Mouse (Mus musculus) hindbrain, embryonic 11.5 days (tissue): ENCODE measurements around the gene Dhrs13. TPM values are rescaled to one million over a fixed set of nuclear protein-coding genes. Genes with fewer than 3 reads are reported as not detected.

Source experiments
- ATAC-seq: fragments of 200-750 bp; cut with Nextera tagmentation; 2 replicates; pipeline ENCODE4 v1.8.0; 2017; ENCODE audit warnings: mild to moderate bottlenecking, moderate TSS enrichment, moderate library complexity; ENCODE audit not compliant: low FRiP score
- DNase-seq: peaks from one replicate; pipeline ENCODE4 v3.0.0-alpha.2; 2015; ENCODE audit warnings: low spot score
- H3K27ac ChIP-seq: fragments of 300-500 bp; sonication (generic); 2 replicates; pipeline ENCODE4 v1.5.1; 2014; ENCODE audit warnings: mild to moderate bottlenecking, low read depth, low read length
- H3K27me3 ChIP-seq: fragments of 300-500 bp; sonication (generic); 2 replicates; pipeline ENCODE4 v1.6.1; 2014; ENCODE audit warnings: mild to moderate bottlenecking, low read length, moderate library complexity, mixed read lengths; ENCODE audit not compliant: control insufficient read depth, insufficient read depth
- H3K36me3 ChIP-seq: fragments of 300-500 bp; sonication (generic); 2 replicates; pipeline ENCODE4 v1.6.1; 2014; ENCODE audit warnings: mild to moderate bottlenecking, low read length, moderate library complexity, mixed read lengths; ENCODE audit not compliant: control insufficient read depth, insufficient read depth
- H3K4me1 ChIP-seq: fragments of 300-500 bp; sonication (generic); replicated peaks from 2 replicates; pipeline ENCODE4 v1.6.1; 2014; ENCODE audit warnings: low read length, mixed read lengths; ENCODE audit not compliant: control insufficient read depth, insufficient read depth
- H3K4me2 ChIP-seq: fragments of 300-500 bp; sonication (generic); replicated peaks from 2 replicates; pipeline ENCODE4 v1.6.1; 2014; ENCODE audit warnings: mild to moderate bottlenecking, low read depth, low read length
- H3K4me3 ChIP-seq: fragments of 300-500 bp; sonication (generic); 2 replicates; pipeline ENCODE4 v1.5.1; 2014; ENCODE audit warnings: low read depth, low read length
- H3K9ac ChIP-seq: fragments of 300-500 bp; sonication (generic); 2 replicates; pipeline ENCODE4 v1.6.1; 2014; ENCODE audit warnings: low read depth, low read length
- H3K9me3 ChIP-seq: fragments of 300-500 bp; sonication (generic); 2 replicates; pipeline ENCODE4 v1.6.1; 2016; ENCODE audit warnings: low read length; ENCODE audit not compliant: control insufficient read depth
- WGBS: fragments of 180-500 bp; shearing (Covaris S2); extraction: QIAGEN DNeasy Blood & Tissue Kit; methylation state at CpG from one replicate; pipeline ENCODE4 v1.1.7; 2014; 5-methylcytosine and 5-hydroxymethylcytosine counted together
- polyA plus RNA-seq: library from polyadenylated mRNA; unstranded; fragments of >200 nt; fragmentation: Nextera tagmentation; extraction: Ambion mirVana; gene quantifications from 2 replicates; pipeline ENCODE4 v1.2.1, GENCODE M21; 2014

The Dhrs13 gene
- polyA plus RNA-seq, 1 experiment from 2014 or later: 20.0 TPM

DNA sequence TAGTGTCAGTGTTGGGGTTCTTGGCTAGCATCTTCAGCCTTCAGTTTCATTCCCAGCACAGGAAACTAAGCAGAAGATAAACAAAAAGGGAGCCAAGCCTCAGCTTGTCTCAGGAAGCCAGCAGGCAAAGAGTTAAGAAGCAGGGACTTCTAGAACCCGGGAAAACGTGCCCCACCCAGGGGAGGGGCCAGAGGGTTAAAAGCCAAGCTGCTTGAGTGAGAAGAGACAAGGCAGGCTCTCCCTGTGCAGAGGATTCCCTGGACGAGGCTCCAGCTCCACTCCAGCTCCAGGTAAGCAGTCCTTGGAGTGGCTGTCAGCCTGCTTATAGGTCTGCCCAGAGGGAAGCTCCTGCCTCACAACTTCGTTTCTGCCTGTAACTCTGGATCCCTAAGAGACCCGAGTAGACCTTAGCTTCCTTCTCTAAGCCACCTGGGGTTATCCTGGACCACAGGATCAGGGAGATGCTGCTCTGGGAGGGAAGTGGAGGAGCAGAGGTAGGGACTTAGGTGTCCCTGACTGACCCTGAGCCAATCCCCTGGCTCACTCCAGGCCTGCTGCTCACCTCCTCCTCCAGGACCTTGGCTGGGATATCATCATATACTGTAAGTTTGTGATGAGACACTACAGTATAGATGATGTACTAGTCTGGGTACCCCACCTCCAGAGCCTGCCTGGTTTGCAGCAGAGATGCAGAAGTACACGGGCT is 40.5 kb downstream of the Dhrs13 start:
- Histone ChIP-seq H3K9me3 (no peaks in the 10 kb centered on the region), H3K27me3 (no peaks in the 10 kb centered on the region), H3K4me2 (no peak overlapping the region), H3K4me3 (no peak overlapping the region), H3K27ac (no peak overlapping the region; the same call in 1 of the 2 replicates), H3K9ac (no peak overlapping the region), H3K4me1 (no peaks in the 10 kb centered on the region), H3K36me3 (0 out of 2 replicates have a peak, but pooled peaks cover 5% of the 10 kb centered on the region)
- ATAC-seq (no peak), DNase-seq (no peak)
- 40% methylated on average over 6 of the region's 6 CpGs for WGBS

DNA sequence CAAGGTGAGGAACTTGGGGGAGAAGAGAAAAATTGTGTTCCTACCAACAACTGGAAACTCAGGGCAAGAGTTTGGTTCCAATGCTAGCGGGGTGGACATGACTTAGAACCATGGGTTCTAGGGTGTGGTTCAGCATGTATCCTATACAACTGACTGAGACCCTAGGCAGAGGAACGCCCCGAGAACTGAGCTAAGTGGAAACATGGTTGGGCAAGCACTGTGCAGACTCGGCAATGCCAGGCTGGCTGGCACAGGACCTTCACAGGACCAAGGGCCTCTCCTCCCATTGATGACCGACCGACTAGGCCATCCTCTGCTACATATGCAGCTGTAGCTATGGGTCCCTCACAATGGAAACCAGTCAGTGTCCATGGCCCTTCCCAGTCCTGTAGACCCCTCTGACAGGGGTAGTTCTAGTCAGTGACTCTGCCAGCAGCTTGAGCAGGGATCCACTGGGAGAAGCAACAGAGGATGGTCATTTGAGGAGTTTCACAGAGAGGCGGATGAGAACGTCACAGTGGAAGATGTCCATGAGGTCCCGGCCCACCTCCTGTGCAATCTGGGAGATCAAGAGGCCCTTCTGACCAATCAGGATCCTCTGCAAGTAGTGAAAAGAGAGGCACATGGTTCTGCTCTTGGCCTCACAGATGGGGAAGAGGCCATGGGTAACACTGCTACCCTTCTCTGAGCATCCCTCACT is 41.6 kb downstream of the Dhrs13 start:
- 93% methylated on average over 9 of the region's 9 CpGs for WGBS
- H3K4me1 ChIP-seq: no peaks in the 10 kb centered on the region
- ATAC-seq: no peak
- DNase-seq: no peak
- no peaks in the 10 kb centered on the region for H3K9me3 ChIP-seq
- no peak overlapping the region for H3K4me3 ChIP-seq
- no peak overlapping the region for H3K4me2 ChIP-seq
- no peak overlapping the region for H3K9ac ChIP-seq
- no peaks in the 10 kb centered on the region for H3K27me3 ChIP-seq
- no peak overlapping the region for H3K27ac ChIP-seq
- 0 out of 2 replicates have a peak, but pooled peaks cover 5% of the 10 kb centered on the region for H3K36me3 ChIP-seq

DNA sequence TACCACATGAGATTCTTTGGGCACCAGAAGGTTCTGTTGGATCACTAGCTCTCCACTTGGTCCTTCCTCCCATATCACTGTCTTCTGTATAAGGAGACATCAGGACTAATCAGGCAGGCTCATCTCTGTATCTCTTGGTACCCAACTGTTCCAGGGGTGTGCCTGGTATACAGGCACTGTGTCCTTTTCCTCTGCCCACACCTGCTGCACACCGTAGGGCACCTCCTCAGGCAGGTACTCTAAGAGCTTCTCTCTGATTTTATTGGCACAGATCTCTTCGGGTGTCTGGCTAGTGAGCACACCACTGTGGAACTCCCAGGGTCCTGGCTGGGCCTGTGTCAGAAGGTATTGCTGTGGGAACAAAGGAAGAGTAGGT is 42.2 kb downstream of the Dhrs13 start:
- H3K27me3 ChIP-seq: no peaks in the 10 kb centered on the region
- no peak overlapping the region for H3K4me2 ChIP-seq
- H3K9me3 ChIP-seq: no peaks in the 10 kb centered on the region
- DNase-seq (no peak), ATAC-seq (no peak)
- no peak overlapping the region for H3K9ac ChIP-seq
- H3K27ac ChIP-seq: no peak overlapping the region
- H3K4me1 ChIP-seq: no peaks in the 10 kb centered on the region
- 91% methylated on average over 2 of the region's 2 CpGs for WGBS
- H3K36me3 ChIP-seq: 0 out of 2 replicates have a peak, but pooled peaks cover 5% of the 10 kb centered on the region
- no peak overlapping the region for H3K4me3 ChIP-seq

DNA sequence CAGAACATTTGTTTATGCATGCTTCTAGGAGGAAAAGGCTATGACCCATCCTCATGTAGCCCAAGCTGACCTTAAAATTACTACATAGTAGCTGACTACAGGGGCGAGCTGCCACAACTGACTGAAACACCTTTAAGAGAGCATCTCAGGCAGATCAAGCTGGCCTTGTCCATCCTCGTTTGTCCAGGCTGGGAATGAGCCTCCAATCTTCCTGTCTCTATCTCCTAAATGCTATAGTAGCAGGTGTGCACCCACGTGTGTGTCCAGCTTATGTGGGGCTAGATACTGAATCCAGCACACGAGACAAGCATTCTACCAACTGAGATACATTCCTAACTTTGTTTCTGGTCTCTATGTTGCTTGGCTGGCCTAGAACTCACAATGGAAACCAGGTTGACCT is 42.6 kb downstream of the Dhrs13 start:
- Histone ChIP-seq H3K4me2 (no peak overlapping the region), H3K27ac (no peak overlapping the region), H3K9ac (no peak overlapping the region), H3K27me3 (no peaks in the 10 kb centered on the region), H3K4me3 (no peak overlapping the region), H3K4me1 (no peaks in the 10 kb centered on the region), H3K9me3 (no peaks in the 10 kb centered on the region), H3K36me3 (0 out of 2 replicates have a peak, but pooled peaks cover 5% of the 10 kb centered on the region)
- 90% methylated on average over 4 of the region's 4 CpGs for WGBS
- DNase-seq (no peak), ATAC-seq (no peak)

DNA sequence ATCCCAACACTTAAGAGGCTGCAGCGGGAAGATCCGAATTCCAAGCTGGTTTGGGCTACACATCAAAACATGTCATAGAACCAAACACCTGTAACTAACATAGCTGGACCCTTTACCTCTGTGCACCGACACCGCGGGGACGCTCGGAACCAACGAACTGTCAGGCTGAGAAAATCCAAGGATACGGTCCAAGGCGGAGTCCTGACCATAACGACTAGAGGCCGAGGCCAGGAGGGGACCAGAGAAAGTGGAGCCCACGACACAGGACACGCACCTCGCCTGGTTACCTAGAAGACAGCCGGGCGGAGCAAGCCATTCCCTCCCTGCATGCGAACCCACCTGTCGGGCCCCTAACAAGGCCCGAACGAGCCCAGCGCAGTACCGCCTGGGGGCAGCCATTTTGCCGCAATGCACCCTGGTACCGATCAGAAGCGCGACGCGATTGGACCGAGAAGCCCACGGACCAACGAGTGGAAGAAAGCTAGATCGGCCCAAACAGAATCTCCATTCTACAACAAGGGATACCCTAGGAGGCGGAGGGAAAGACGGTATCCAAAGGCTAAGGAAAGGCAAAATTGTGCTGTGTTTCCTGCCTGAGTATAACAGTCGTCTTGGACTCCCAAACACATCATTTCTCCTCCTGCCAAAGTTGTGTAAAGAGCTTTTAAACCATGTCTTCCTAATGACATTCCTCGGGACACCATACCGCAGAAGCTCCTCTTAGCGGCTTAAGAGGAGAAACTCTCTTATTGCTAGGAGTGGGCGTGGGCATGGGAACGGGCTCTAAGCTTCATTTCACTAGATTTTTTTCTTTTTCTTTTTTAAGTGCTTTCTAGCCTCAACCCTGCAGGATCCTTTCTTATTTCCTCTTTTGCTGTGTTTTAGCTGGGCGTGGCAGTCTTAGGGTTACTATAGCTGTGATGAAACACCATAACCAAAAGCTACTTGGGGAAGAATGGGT is 48.2 kb downstream of the Dhrs13 start, which contains the start of gene Eral1:
Gene Eral1 (minus strand): TSS at position 423 of the 961 bp plus-strand sequence.
- WGBS: 1% methylated on average over 42 of the region's 42 CpGs
- ATAC-seq: peak; percentile 84
- H3K4me1 ChIP-seq: no peaks in the 10 kb centered on the region

DNA sequence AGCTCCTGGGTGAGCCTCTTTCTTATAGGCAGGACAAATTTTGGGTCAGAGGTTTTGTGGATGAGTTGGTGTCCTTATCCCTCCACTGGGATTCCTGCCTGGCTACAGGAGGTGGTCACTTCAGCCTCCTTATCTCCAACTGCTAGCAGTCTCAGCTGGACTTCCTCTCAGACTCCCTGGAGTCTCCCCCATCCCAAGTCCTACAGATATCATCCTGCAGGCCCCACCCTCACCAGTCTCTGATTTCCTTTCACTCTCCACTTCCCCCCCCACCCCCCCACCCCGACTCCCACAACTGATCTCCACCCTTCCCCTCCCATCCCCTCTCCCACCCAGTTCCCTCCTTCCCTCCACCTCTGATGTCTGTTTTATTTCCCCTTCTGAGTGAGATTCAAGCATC is 51.5 kb downstream of the Dhrs13 start:
- H3K27ac ChIP-seq: no peak overlapping the region
- H3K4me2 ChIP-seq: no peak overlapping the region
- no peaks in the 10 kb centered on the region for H3K9me3 ChIP-seq
- H3K36me3 ChIP-seq: no peaks in the 10 kb centered on the region
- no peaks in the 10 kb centered on the region for H3K4me1 ChIP-seq
- WGBS: 38% methylated on average over 1 of the region's 1 CpGs
- no peak for DNase-seq
- ATAC-seq: no peak
- no peak overlapping the region for H3K9ac ChIP-seq
- no peak overlapping the region for H3K4me3 ChIP-seq
- H3K27me3 ChIP-seq: no peaks in the 10 kb centered on the region

More for the DNA sequence above, 48.2 kb downstream of the Dhrs13 start, which contains the start of gene Eral1:
- Histone ChIP-seq H3K36me3 (no peaks in the 10 kb centered on the region), H3K9me3 (no peaks in the 10 kb centered on the region), H3K4me2 (peak within 1 kb of the TSS; percentile 44), H3K27ac (no peak within 1 kb of the TSS), H3K4me3 (peak within 1 kb of the TSS; percentile 71), H3K27me3 (no peaks in the 10 kb centered on the region), H3K9ac (peak within 1 kb of the TSS; percentile 74)
- DNase-seq: peak; percentile 88

DNA sequence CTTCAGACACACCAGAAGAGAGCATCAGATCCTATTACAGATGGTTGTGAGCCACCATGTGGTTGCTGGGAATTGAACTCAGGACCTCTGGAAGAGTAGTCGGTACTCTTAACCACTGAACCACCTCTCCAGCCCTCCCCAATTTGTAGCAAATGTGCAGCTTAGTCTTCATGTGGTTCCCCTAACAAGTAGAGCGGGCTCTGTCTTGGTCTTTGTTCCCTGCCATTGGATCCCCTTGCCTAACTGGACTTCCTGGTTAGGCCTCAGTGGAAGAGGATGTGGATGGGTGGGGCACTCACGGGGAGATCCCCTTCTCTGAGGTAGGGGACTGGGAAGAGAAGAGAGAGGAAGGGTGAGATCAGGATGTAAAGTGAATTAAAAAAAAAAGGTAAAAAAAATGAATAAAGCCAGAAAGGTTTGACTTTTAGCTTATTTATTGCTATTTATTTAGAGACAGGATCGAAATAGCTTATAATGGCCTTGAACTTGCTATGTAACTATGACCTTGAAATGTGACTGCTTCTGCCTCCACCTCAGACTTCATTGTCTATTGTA is 54.9 kb downstream of the Dhrs13 start:
- Histone ChIP-seq H3K27ac (no peak overlapping the region), H3K27me3 (no peaks in the 10 kb centered on the region), H3K9ac (no peak overlapping the region), H3K4me1 (no peaks in the 10 kb centered on the region), H3K36me3 (no peaks in the 10 kb centered on the region), H3K4me3 (no peak overlapping the region), H3K9me3 (no peaks in the 10 kb centered on the region), H3K4me2 (no peak overlapping the region)
- DNase-seq (no peak), ATAC-seq (no peak)
- 82% methylated on average over 4 of the region's 4 CpGs for WGBS
